In genomic region chr5:49816751-49817150, GRCm38 (mm10) we compare ENCODE assay signal across 12 mouse cellular contexts.
"Had no signal": no experiment of that assay in that cellular context is flagged by ENCODE, and none has a peak within 500 bp of the region (broad histone marks: within the 10 kb centered on the region; RNA-seq: fewer than 3 reads in every experiment).

No protein-coding gene starts in this region.

- H3K27ac ChIP-seq: kidney, postnatal 0 days; layer of hippocampus, adult 2 months; limb, embryonic 13.5 days; liver, embryonic 14.5 days; midbrain, embryonic 13.5 days; stomach, embryonic 15.5 days had no signal

- H3K36me3 ChIP-seq: limb, embryonic 13.5 days; midbrain, embryonic 13.5 days; stomach, embryonic 15.5 days had no signal

- H3K4me1 ChIP-seq: limb, embryonic 13.5 days; midbrain, embryonic 13.5 days; stomach, embryonic 15.5 days had no signal

- H3K4me3 ChIP-seq: layer of hippocampus, adult 2 months; limb, embryonic 13.5 days; midbrain, embryonic 13.5 days; stomach, embryonic 15.5 days had no signal

- ATAC-seq: midbrain, embryonic 13.5 days had no signal

- H3K27me3 ChIP-seq: limb, embryonic 13.5 days; midbrain, embryonic 13.5 days; stomach, embryonic 15.5 days had no signal

- DNase-seq: kidney, postnatal 4 days; left cerebral cortex, postnatal 4 days; lung, adult 18-20 months; lung, postnatal 36 days; right cerebral cortex, postnatal 14 days; thymus, postnatal 4 days had no signal

- H3K9me3 ChIP-seq: limb, embryonic 13.5 days; midbrain, embryonic 13.5 days; stomach, embryonic 15.5 days had no signal
